Mouse (Mus musculus): ENCODE measurements around the gene Cadm1. TPM values are rescaled to one million over a fixed set of nuclear protein-coding genes. Genes with fewer than 3 reads are reported as not detected.

Cadm1 gene
- polyA plus RNA-seq, 1 experiment from 2014 or later = 13.6 TPM

DNA sequence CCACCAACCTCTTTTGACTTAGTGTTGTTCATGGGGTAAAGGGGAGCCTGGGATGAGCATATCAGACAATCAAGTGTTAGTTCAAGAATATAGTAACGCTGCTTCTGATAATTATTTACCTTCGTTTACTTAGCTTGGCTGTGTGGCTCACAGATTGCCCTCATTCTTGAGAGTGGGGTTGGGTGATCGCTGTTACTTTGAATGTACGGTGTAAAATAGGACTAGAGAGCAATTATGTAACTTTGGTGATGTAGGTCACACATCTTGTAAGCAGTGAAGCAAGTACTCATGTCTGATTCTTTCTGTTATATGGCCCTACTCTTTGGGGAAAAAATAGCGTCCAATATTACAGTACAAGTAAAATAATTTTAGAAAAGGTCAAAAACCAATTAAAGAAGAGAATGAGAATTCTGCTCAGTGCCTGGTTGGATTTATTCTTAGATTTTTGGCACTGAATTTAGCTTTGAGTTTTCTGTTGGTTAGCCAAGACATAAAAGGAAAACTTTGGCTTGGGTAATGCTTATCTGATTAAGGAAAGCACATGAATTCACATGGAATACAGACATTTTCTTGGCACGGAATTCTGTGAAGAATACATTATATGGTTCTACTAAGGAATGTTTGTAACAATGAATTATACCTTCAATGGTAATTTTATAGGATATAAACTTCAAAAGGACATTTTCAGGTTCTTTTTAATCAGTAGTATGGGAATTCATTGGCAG is 129.6 kb downstream of the Cadm1 start:
- TF ChIP-seq EP300 (IDR thresholded peaks at IDR 0.05; ENCODE audit: low read depth) (no peak), CTCF (IDR thresholded peaks at IDR 0.05; ENCODE audit: low read depth) (no peak)

DNA sequence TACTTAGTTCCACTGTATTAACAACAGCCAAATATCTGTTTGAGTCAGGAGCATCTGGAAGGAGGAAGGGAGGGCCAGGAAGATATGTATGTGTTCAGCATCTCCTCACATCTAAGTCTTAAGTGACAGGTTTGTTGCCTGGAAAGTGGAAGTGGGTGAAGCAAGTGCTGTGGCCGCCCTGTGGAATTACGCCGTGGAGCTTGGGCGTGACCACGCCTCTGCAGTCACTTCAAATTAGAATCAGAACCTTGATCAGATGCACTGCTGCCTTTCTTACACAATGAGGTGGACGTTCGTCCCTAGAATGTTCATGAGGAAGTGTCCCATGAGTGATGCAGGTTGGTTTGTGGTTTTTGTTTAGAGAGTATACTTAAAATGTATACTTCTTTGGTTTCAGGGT is 131.6 kb downstream of the Cadm1 start:
- 64% methylated on average over 7 of the region's 7 CpGs for WGBS (ENCODE audit: insufficient replicate concordance)
- Histone ChIP-seq H3K9me3 (ENCODE audit: low read length) (no peaks in the 10 kb centered on the region), H3K36me3 (replicated peaks; ENCODE audit: insufficient read depth, low read length) (no peaks in the 10 kb centered on the region), H3K9ac (replicated peaks) (no peak overlapping the region), H3K4me3 (ENCODE audit: low read depth, low read length) (no peak overlapping the region), H3K4me2 (ENCODE audit: low read depth, low read length) (no peak overlapping the region), H3K27me3 (ENCODE audit: insufficient read depth, low read length) (no peaks in the 10 kb centered on the region), H3K4me1 (ENCODE audit: insufficient read depth) (no peaks in the 10 kb centered on the region), H3K27ac (ENCODE audit: low read depth) (no peak overlapping the region)
- DNase-seq = no peak
- no peak for ATAC-seq
- TF ChIP-seq CTCF (IDR thresholded peaks at IDR 0.05; ENCODE audit: low read depth) = no peak
- TF ChIP-seq EP300 (IDR thresholded peaks at IDR 0.05; ENCODE audit: low read depth) = no peak

More for the DNA sequence above, 129.6 kb downstream of the Cadm1 start:
- DNase-seq = no peak
- no peak overlapping the region for H3K9ac ChIP-seq (replicated peaks)
- H3K27me3 ChIP-seq (ENCODE audit: insufficient read depth, low read length) = no peaks in the 10 kb centered on the region
- H3K4me2 ChIP-seq (ENCODE audit: low read depth, low read length) = no peak overlapping the region
- 76% methylated on average over 6 of the region's 6 CpGs for whole genome bisulfite sequencing (ENCODE audit: insufficient replicate concordance)
- ATAC-seq = no peak
- H3K27ac ChIP-seq (ENCODE audit: low read depth) = no peak overlapping the region
- no peaks in the 10 kb centered on the region for H3K4me1 ChIP-seq (ENCODE audit: insufficient read depth)
- H3K4me3 ChIP-seq (ENCODE audit: low read depth, low read length) = no peak overlapping the region
- H3K36me3 ChIP-seq (replicated peaks; ENCODE audit: insufficient read depth, low read length) = no peaks in the 10 kb centered on the region
- no peaks in the 10 kb centered on the region for H3K9me3 ChIP-seq (ENCODE audit: low read length)

GRCm38 (mm10) chr9:47669206-47669605 is 139.2 kb downstream of the Cadm1 start:
- H3K4me1 ChIP-seq (ENCODE audit: insufficient read depth) = no peaks in the 10 kb centered on the region
- no peak overlapping the region for H3K4me3 ChIP-seq (ENCODE audit: low read depth, low read length)
- no peak overlapping the region for H3K9ac ChIP-seq (replicated peaks)
- ATAC-seq = no peak
- H3K9me3 ChIP-seq (ENCODE audit: low read length) = no peaks in the 10 kb centered on the region
- TF ChIP-seq CTCF (IDR thresholded peaks at IDR 0.05; ENCODE audit: low read depth) (no peak), EP300 (IDR thresholded peaks at IDR 0.05; ENCODE audit: low read depth) (no peak)
- no peak overlapping the region for H3K27ac ChIP-seq (ENCODE audit: low read depth)
- no peak for DNase-seq
- no peak overlapping the region for H3K4me2 ChIP-seq (ENCODE audit: low read depth, low read length)
- no peaks in the 10 kb centered on the region for H3K27me3 ChIP-seq (ENCODE audit: insufficient read depth, low read length)
- 65% methylated on average over 4 of the region's 4 CpGs for WGBS (ENCODE audit: insufficient replicate concordance)
- H3K36me3 ChIP-seq (replicated peaks; ENCODE audit: insufficient read depth, low read length) = no peaks in the 10 kb centered on the region

GRCm38 (mm10) chr9:47671617-47672016 is 141.6 kb downstream of the Cadm1 start:
- Histone ChIP-seq H3K27ac (ENCODE audit: low read depth) (no peak overlapping the region), H3K27me3 (ENCODE audit: insufficient read depth, low read length) (no peaks in the 10 kb centered on the region), H3K36me3 (replicated peaks; ENCODE audit: insufficient read depth, low read length) (no peaks in the 10 kb centered on the region), H3K4me3 (ENCODE audit: low read depth, low read length) (no peak overlapping the region), H3K4me1 (ENCODE audit: insufficient read depth) (no peaks in the 10 kb centered on the region), H3K4me2 (ENCODE audit: low read depth, low read length) (no peak overlapping the region), H3K9ac (replicated peaks) (no peak overlapping the region), H3K9me3 (ENCODE audit: low read length) (no peaks in the 10 kb centered on the region)
- DNase-seq (no peak), ATAC-seq (no peak)
- WGBS (ENCODE audit: insufficient replicate concordance) = 71% methylated on average over 11 of the region's 11 CpGs
- no peak for TF ChIP-seq EP300 (IDR thresholded peaks at IDR 0.05; ENCODE audit: low read depth)
- TF ChIP-seq CTCF (IDR thresholded peaks at IDR 0.05; ENCODE audit: low read depth) = no peak

DNA sequence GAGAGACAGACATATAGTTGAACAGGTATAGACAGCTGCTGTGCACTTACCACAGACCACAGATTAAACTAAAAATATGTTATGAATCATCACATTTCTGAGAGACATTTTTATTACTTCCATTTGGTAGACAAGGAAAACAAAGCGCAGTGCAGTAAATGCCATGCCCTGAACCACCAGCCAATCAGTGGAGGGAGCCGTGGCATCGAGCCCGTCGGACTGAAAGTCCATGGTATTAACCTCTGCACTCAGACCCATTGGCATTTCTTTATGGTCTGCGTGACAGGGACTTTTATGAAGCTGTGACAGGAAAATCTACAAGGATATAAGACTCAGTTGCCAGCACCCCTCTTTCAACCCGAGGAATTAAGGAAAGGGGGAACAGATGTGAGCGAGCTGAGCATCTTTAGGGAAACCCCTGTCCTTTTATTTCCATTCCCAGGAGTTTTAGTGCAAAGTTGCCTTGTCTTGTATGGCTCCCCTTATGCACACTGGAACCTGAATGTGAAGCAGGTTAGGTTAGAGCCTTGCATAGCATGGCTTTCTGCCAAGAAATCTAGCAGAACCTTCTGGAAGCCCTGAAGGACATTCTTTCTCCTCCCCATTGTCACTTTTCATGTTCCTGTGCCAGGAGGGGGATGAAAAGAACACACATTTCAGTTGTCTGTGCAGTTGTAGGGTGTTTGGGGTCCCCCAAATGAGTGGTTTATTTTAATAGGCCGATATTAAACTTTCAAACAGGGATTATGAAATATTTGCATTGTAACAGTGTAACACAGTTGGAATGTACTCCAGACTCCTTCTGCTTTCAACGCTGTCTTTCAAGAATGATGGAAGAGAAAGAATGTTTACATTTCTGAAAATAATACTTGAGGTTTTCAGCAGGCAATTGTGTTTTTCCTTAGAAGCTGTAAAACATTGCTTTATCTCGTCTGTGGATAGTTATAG is 145.1 kb downstream of the Cadm1 start:
- no peak for TF ChIP-seq CTCF (IDR thresholded peaks at IDR 0.05; ENCODE audit: low read depth)
- TF ChIP-seq EP300 (IDR thresholded peaks at IDR 0.05; ENCODE audit: low read depth) = no peak
- H3K36me3 ChIP-seq (replicated peaks; ENCODE audit: insufficient read depth, low read length) = no peaks in the 10 kb centered on the region
- no peak overlapping the region for H3K4me2 ChIP-seq (ENCODE audit: low read depth, low read length)
- H3K27me3 ChIP-seq (ENCODE audit: insufficient read depth, low read length) = no peaks in the 10 kb centered on the region
- no peaks in the 10 kb centered on the region for H3K9me3 ChIP-seq (ENCODE audit: low read length)
- no peak overlapping the region for H3K4me3 ChIP-seq (ENCODE audit: low read depth, low read length)
- H3K27ac ChIP-seq (ENCODE audit: low read depth) = no peak overlapping the region
- H3K4me1 ChIP-seq (ENCODE audit: insufficient read depth) = no peaks in the 10 kb centered on the region
- no peak for ATAC-seq
- no peak overlapping the region for H3K9ac ChIP-seq (replicated peaks)
- 68% methylated on average over 11 of the region's 11 CpGs for WGBS (ENCODE audit: insufficient replicate concordance)
- no peak for DNase-seq

- no peak for TF ChIP-seq CTCF (IDR thresholded peaks at IDR 0.05; ENCODE audit: low read depth)
- TF ChIP-seq EP300 (IDR thresholded peaks at IDR 0.05; ENCODE audit: low read depth) = no peak
- H3K4me3 ChIP-seq (ENCODE audit: low read depth, low read length) = no peak overlapping the region
- ATAC-seq (no peak), DNase-seq (no peak)
- no peaks in the 10 kb centered on the region for H3K4me1 ChIP-seq (ENCODE audit: insufficient read depth)
- no peaks in the 10 kb centered on the region for H3K27me3 ChIP-seq (ENCODE audit: insufficient read depth, low read length)
- WGBS (ENCODE audit: insufficient replicate concordance) = 71% methylated on average over 2 of the region's 2 CpGs
- no peaks in the 10 kb centered on the region for H3K36me3 ChIP-seq (replicated peaks; ENCODE audit: insufficient read depth, low read length)
- H3K9ac ChIP-seq (replicated peaks) = no peak overlapping the region
- no peaks in the 10 kb centered on the region for H3K9me3 ChIP-seq (ENCODE audit: low read length)
- no peak overlapping the region for H3K27ac ChIP-seq (ENCODE audit: low read depth)
- no peak overlapping the region for H3K4me2 ChIP-seq (ENCODE audit: low read depth, low read length)
These were observed 156.9 kb downstream of the Cadm1 start for GRCm38 (mm10) chr9:47686881-47687280.

Measured in liver, postnatal 0 days (tissue).